Mouse (Mus musculus): ENCODE measurements at regions not wholly inside any gene's neighbourhood (a gene's known extent, or its start where the extent isn't known, plus 50 kb on each side); places are given as distances from the start of the nearest gene placed in this dataset.

GRCm38 (mm10) chr15:68496438-68496837 is 1995.7 kb upstream of the Lrrc6 start:
- TF ChIP-seq CTCF (IDR thresholded peaks at IDR 0.05; ENCODE audit: borderline replicate concordance, control insufficient read depth, extremely low read depth, insufficient read depth, low read length, poor library complexity) (no peak), POLR2A (IDR thresholded peaks at IDR 0.05; ENCODE audit: control insufficient read depth, extremely low read depth, insufficient read depth, low read length, poor library complexity) (no peak)
